Mouse (Mus musculus) brain, embryonic 14.5 days (tissue): Measurements from ENCODE around the gene Igsf9. TPM values are rescaled to one million over a fixed set of nuclear protein-coding genes. Genes with fewer than 3 reads are reported as not detected.

Experiments
- DNase-seq: peaks from one replicate; pipeline ENCODE4 v3.0.0-alpha.2; 2011; ENCODE audit warnings: low read depth
- CTCF ChIP-seq: fragments of 200-500 bp; IDR thresholded peaks from 2 replicates; pipeline ENCODE4 v1.5.1; 2012; ENCODE audit warnings: inconsistent platforms, mild to moderate bottlenecking, moderate library complexity, borderline replicate concordance; ENCODE audit not compliant: insufficient read depth, insufficient read length; ENCODE audit errors: extremely low read depth
- POLR2A ChIP-seq: fragments of 200-500 bp; IDR thresholded peaks from 2 replicates; pipeline ENCODE4 v1.6.1; 2012; ENCODE audit warnings: mild to moderate bottlenecking, inconsistent platforms, borderline replicate concordance; ENCODE audit not compliant: poor library complexity, insufficient read depth, insufficient read length, severe bottlenecking; ENCODE audit errors: extremely low read depth
- polyA plus RNA-seq: library from polyadenylated mRNA; depleted of rRNA; stranded (reverse); fragments of >200 nt; gene quantifications from 2 replicates; pipeline ENCODE4 v1.2.3, GENCODE M21; 2012

The Igsf9 gene
- polyA plus RNA-seq, 1 experiment, result 129 TPM

- DNase-seq, result peak; percentile 92
- TF ChIP-seq POLR2A (no peak), CTCF (no peak)
Measured at GRCm38 (mm10) chr1:172485821-172486220, 4.2 kb downstream of the Igsf9 start.

GRCm38 (mm10) chr1:172486236-172486635 lies 4.6 kb downstream of the Igsf9 start:
- peak; percentile 71 for DNase-seq
- TF ChIP-seq POLR2A (no peak), CTCF (no peak)

GRCm38 (mm10) chr1:172486651-172487050 lies 5.1 kb downstream of the Igsf9 start:
- TF ChIP-seq POLR2A (no peak), CTCF (no peak)
- DNase-seq, result no peak

- DNase-seq, result no peak
- TF ChIP-seq POLR2A, result no peak
- TF ChIP-seq CTCF, result no peak
Measured at GRCm38 (mm10) chr1:172487859-172488258, 6.3 kb downstream of the Igsf9 start.

GRCm38 (mm10) chr1:172488831-172489230 lies 7.2 kb downstream of the Igsf9 start:
- no peak for DNase-seq
- TF ChIP-seq CTCF, result no peak
- no peak for TF ChIP-seq POLR2A

- DNase-seq, result no peak
- TF ChIP-seq CTCF (no peak), POLR2A (no peak)
Measured at GRCm38 (mm10) chr1:172489585-172490250, 8.1 kb downstream of the Igsf9 start.

- peak; percentile 99 for TF ChIP-seq CTCF
- TF ChIP-seq POLR2A, result no peak
- peak; percentile 84 for DNase-seq
Measured at GRCm38 (mm10) chr1:172490261-172490661, 8.7 kb downstream of the Igsf9 start.

GRCm38 (mm10) chr1:172492047-172492446 lies 10.5 kb downstream of the Igsf9 start:
- no peak for TF ChIP-seq CTCF
- no peak for TF ChIP-seq POLR2A
- no peak for DNase-seq

GRCm38 (mm10) chr1:172493516-172493915 lies 11.9 kb downstream of the Igsf9 start:
- TF ChIP-seq POLR2A, result no peak
- TF ChIP-seq CTCF, result no peak
- no peak for DNase-seq

GRCm38 (mm10) chr1:172496030-172496429 lies 14.4 kb downstream of the Igsf9 start:
- DNase-seq, result no peak
- TF ChIP-seq CTCF (no peak), POLR2A (no peak)

GRCm38 (mm10) chr1:172497428-172497827 lies 15.8 kb downstream of the Igsf9 start:
- DNase-seq, result no peak
- no peak for TF ChIP-seq POLR2A
- no peak for TF ChIP-seq CTCF

GRCm38 (mm10) chr1:172499765-172500441 lies 18.3 kb downstream of the Igsf9 start, which contains the start of gene Tagln2:
Gene Tagln2 (plus strand): TSS chr1:172500047.
- DNase-seq, result peak; percentile 72
- TF ChIP-seq POLR2A (no peak), CTCF (peak; percentile 17; the same call in 1 of the 2 replicates)

GRCm38 (mm10) chr1:172500451-172501370 lies 19.1 kb downstream of the Igsf9 start:
- no peak for DNase-seq
- TF ChIP-seq CTCF (no peak), POLR2A (no peak)
